Mouse (Mus musculus): Measurements from ENCODE around the gene Rad51b. TPM values are rescaled to one million over a fixed set of nuclear protein-coding genes. Genes with fewer than 3 reads are reported as not detected.

Gene Rad51b
- polyA plus RNA-seq, 1 experiment from 2014 or later: 6.5 TPM

DNA sequence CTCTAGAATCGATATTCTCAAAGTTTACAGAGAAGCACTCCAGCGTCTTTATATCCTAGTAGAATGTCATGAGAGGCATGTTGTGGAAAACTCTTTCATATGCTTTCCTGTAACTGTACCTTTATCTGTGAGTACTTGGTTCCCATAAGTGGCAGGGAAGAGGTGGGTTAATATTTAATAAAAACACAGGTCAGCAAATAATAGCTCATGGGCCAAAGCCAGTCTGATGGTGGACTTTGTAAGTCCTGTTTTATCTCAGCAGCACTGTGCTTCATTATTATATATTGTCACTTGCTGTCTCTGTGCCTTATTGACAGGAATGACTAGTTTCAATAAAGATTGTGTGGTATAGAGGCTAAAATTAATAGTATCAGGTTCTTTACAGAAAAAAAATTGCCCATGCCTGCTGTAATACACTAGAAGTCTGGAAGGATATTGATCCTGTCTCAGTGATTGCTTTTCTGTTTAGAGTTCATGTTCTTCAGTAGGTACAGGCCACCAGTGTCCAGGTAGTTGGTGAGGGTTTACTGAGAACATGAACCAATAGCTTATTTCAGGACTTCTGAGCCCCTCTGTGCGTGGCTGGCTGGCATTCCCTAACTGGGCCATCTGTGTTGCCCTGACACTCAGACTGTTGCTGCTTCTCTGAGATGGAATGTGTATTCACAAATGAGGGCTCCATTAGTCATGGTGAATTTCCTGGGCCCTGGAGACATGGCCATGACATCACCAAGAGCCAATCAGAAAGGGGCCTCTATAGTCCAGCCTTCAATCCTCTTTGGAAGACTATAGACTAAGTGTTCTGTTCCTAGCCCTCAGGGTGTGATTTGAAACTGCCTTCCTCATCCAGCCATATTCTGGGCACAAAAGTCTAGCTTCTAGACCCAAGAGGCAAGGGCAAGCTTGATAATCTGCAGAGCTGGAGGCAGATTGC is 206.8 kb downstream of the Rad51b start:
- no peak overlapping the region for H3K9ac ChIP-seq (ENCODE audit: low read depth, low read length)
- H3K9me3 ChIP-seq (ENCODE audit: control insufficient read depth, low read length): no peaks in the 10 kb centered on the region
- 62% methylated on average over 3 of the region's 3 CpGs for WGBS

DNA sequence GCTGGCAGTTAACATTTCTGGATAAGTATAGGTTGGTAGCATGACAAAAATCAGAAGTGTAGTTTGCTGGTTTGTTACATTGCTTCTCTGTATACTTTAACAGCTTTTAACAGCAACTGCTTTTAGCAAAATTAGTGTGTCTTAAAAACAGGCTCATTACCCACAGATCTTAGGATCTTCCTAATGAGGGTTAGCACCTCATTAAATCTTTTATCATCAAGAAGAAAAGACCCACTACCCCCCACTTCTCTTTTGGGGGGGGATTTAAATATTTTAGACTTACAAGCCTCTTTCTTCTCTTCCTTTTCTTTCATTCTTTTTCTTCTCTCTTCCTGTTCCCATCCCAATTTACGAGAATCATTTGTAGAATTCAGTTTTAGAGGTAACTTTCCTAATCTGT is 207.6 kb downstream of the Rad51b start:
- H3K4me2 ChIP-seq (replicated peaks; ENCODE audit: low read depth, low read length): no peak overlapping the region
- H3K9me3 ChIP-seq (ENCODE audit: control insufficient read depth, low read length): no peaks in the 10 kb centered on the region
- no peaks in the 10 kb centered on the region for H3K36me3 ChIP-seq (ENCODE audit: control insufficient read depth, insufficient read depth, low read length)
- no peaks in the 10 kb centered on the region for H3K27me3 ChIP-seq (ENCODE audit: control insufficient read depth, insufficient read depth, low read length)
- 70% methylated on average over 1 of the region's 1 CpGs for WGBS
- H3K4me3 ChIP-seq (ENCODE audit: low read depth, low read length): no peak overlapping the region
- H3K9ac ChIP-seq (ENCODE audit: low read depth, low read length): no peak overlapping the region
- ATAC-seq (ENCODE audit: low FRiP score) (no peak), DNase-seq (ENCODE audit: low spot score) (no peak)
- no peaks in the 10 kb centered on the region for H3K4me1 ChIP-seq (replicated peaks; ENCODE audit: control insufficient read depth, insufficient read depth, low read length)
- peak overlapping the region; percentile 63; the same call in 1 of the 2 replicates for H3K27ac ChIP-seq (ENCODE audit: low read depth, low read length)

More for the DNA sequence above, 206.8 kb downstream of the Rad51b start:
- H3K4me2 ChIP-seq (replicated peaks; ENCODE audit: low read depth, low read length): no peak overlapping the region
- H3K27me3 ChIP-seq (ENCODE audit: control insufficient read depth, insufficient read depth, low read length): no peaks in the 10 kb centered on the region
- no peak overlapping the region for H3K4me3 ChIP-seq (ENCODE audit: low read depth, low read length)
- ATAC-seq (ENCODE audit: low FRiP score) (peak; percentile 98), DNase-seq (ENCODE audit: low spot score) (peak; percentile 80)
- no peaks in the 10 kb centered on the region for H3K4me1 ChIP-seq (replicated peaks; ENCODE audit: control insufficient read depth, insufficient read depth, low read length)
- no peaks in the 10 kb centered on the region for H3K36me3 ChIP-seq (ENCODE audit: control insufficient read depth, insufficient read depth, low read length)
- H3K27ac ChIP-seq (ENCODE audit: low read depth, low read length): peak overlapping the region; percentile 63; the same call in 1 of the 2 replicates

DNA sequence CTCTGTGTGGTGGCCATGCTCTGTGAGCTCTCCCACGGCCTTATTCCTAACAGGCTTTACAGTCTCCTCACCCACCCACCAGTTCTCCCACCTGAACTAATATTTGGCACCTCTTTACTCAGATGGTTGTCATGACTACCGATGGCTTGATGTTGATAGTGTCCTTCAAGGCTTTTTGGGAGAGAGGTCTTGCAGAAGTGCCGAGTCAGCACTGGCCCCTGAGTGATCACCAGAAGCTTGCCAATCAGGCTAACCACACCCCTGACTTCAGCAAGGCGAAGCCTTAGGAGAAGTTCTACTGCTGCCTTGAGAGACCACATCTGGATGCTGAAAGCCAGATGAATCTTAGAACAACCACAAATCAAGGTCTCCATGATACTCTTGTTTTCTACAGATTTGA is 209.3 kb downstream of the Rad51b start:
- ATAC-seq (ENCODE audit: low FRiP score) (no peak), DNase-seq (ENCODE audit: low spot score) (no peak)
- no peaks in the 10 kb centered on the region for H3K36me3 ChIP-seq (ENCODE audit: control insufficient read depth, insufficient read depth, low read length)
- H3K4me2 ChIP-seq (replicated peaks; ENCODE audit: low read depth, low read length): no peak overlapping the region
- H3K9ac ChIP-seq (ENCODE audit: low read depth, low read length): no peak overlapping the region
- H3K27ac ChIP-seq (ENCODE audit: low read depth, low read length): no peak overlapping the region
- WGBS: 75% methylated on average over 4 of the region's 4 CpGs
- H3K9me3 ChIP-seq (ENCODE audit: control insufficient read depth, low read length): no peaks in the 10 kb centered on the region
- H3K4me3 ChIP-seq (ENCODE audit: low read depth, low read length): no peak overlapping the region
- H3K4me1 ChIP-seq (replicated peaks; ENCODE audit: control insufficient read depth, insufficient read depth, low read length): no peaks in the 10 kb centered on the region
- H3K27me3 ChIP-seq (ENCODE audit: control insufficient read depth, insufficient read depth, low read length): no peaks in the 10 kb centered on the region

DNA sequence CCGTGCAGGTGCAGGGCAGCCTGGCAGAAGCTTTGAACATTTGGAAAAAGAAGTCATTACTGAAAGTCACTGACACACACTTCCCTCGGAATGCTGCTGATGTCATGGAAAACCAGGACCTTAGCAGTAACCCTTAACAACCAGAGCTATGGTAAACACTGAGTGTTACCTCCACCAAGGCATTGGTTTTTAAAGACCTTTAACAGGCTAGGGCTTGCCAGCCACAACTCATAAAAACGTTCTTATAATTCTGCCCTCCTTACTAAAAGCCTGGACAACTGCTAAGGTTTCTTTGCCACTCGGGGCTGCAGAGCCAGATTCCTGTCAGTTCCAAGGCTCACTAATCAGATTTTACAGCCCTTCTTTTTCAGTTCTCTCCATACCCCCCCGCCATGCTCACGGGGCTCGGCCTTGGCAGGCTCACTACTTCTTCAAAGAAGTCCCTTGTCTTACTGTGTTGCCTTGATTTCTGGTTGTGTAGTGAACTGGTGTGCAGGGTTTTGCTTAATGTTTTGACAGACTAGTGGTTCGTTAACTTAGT is 210.1 kb downstream of the Rad51b start:
- H3K4me1 ChIP-seq (replicated peaks; ENCODE audit: control insufficient read depth, insufficient read depth, low read length): 0 out of 2 replicates have a peak, but pooled peaks cover 2% of the 10 kb centered on the region
- no peak for DNase-seq (ENCODE audit: low spot score)
- 56% methylated on average over 8 of the region's 8 CpGs for WGBS

DNA sequence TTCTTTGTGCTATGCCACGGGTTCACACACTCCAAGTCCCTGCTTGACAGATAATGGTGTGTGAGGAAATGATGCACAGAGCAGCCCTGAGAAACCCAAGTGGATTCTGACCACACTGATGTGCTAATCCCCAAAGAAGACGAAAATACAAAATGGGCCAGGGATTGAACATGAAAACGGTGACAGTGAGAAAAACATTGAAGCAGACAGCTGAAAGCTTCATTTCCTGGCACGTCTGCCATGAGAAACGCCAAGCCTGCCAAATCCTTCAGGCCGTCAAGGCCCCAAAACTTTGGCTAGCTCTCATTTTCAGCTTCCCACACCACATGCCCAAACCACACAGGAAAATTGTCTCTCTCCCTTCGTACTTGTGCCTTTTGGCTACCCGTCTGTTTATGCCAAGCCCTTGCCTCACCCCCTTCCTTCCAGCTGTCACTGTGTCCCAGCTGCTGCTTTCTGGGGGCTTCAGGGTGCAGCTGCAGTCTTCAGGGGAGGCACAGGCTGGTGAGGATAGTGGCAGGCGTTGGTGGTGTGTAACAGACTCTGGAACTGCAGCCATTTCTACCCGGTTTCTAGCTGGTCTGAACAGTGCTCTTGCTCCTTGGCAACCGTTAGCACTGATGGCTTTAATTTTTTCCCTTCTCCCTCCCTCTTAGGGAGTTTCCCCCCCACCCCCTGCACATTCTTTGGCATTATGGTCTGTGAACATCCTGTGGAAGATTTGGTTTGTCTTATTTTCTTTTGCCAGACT is 214.5 kb downstream of the Rad51b start:
- 59% methylated on average over 11 of the region's 11 CpGs for WGBS
- no peak for ATAC-seq (ENCODE audit: low FRiP score)
- no peak overlapping the region for H3K9ac ChIP-seq (ENCODE audit: low read depth, low read length)
- H3K4me3 ChIP-seq (ENCODE audit: low read depth, low read length): no peak overlapping the region
- no peaks in the 10 kb centered on the region for H3K36me3 ChIP-seq (ENCODE audit: control insufficient read depth, insufficient read depth, low read length)
- H3K4me2 ChIP-seq (replicated peaks; ENCODE audit: low read depth, low read length): no peak overlapping the region
- H3K27me3 ChIP-seq (ENCODE audit: control insufficient read depth, insufficient read depth, low read length): no peaks in the 10 kb centered on the region
- DNase-seq (ENCODE audit: low spot score): no peak
- H3K9me3 ChIP-seq (ENCODE audit: control insufficient read depth, low read length): no peaks in the 10 kb centered on the region
- H3K27ac ChIP-seq (ENCODE audit: low read depth, low read length): no peak overlapping the region
- H3K4me1 ChIP-seq (replicated peaks; ENCODE audit: control insufficient read depth, insufficient read depth, low read length): 0 out of 2 replicates have a peak, but pooled peaks cover 2% of the 10 kb centered on the region

More for the DNA sequence above, 210.1 kb downstream of the Rad51b start:
- Histone ChIP-seq H3K27me3 (ENCODE audit: control insufficient read depth, insufficient read depth, low read length) (no peaks in the 10 kb centered on the region), H3K9ac (ENCODE audit: low read depth, low read length) (no peak overlapping the region), H3K9me3 (ENCODE audit: control insufficient read depth, low read length) (no peaks in the 10 kb centered on the region), H3K4me2 (replicated peaks; ENCODE audit: low read depth, low read length) (no peak overlapping the region), H3K36me3 (ENCODE audit: control insufficient read depth, insufficient read depth, low read length) (no peaks in the 10 kb centered on the region), H3K27ac (ENCODE audit: low read depth, low read length) (peak overlapping the region; percentile 12; the same call in 1 of the 2 replicates), H3K4me3 (ENCODE audit: low read depth, low read length) (no peak overlapping the region)
- ATAC-seq (ENCODE audit: low FRiP score): no peak

DNA sequence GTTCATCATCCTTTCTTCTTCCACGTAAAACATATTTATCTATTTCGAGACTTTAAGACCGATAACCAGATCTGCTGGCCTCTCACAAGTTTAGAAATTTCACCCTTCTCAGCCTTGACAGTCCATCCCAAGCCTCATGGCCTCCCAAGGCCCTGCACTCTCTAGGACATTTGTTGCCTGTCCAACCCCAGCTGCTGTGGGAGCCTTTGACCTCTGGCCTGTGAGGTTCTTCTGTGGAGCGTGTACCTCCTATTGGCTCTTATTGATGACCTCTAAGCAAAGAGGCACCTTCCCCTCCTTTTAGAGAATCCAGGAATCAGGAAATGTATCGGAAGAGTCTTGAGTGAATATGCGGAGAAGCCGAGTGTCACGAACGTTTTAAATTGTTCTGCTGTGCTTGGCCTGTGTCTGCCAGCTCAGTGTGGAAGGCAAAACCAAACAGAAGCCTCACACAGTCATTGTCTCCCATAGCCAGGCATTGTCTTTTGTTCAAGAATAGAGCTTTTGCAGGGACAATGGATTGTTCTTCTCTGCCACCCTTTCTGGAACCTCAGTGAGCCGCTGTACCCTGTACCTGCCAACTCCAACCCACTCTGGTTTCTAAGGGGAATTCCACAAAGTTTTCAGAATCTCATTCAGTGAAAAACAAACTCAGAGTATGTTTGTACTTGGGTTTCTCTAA is 215.3 kb downstream of the Rad51b start:
- ATAC-seq (ENCODE audit: low FRiP score) (no peak), DNase-seq (ENCODE audit: low spot score) (no peak)
- Histone ChIP-seq H3K36me3 (ENCODE audit: control insufficient read depth, insufficient read depth, low read length) (no peaks in the 10 kb centered on the region), H3K27ac (ENCODE audit: low read depth, low read length) (no peak overlapping the region), H3K4me1 (replicated peaks; ENCODE audit: control insufficient read depth, insufficient read depth, low read length) (0 out of 2 replicates have a peak, but pooled peaks cover 2% of the 10 kb centered on the region), H3K9ac (ENCODE audit: low read depth, low read length) (no peak overlapping the region), H3K4me2 (replicated peaks; ENCODE audit: low read depth, low read length) (no peak overlapping the region), H3K4me3 (ENCODE audit: low read depth, low read length) (no peak overlapping the region), H3K9me3 (ENCODE audit: control insufficient read depth, low read length) (no peaks in the 10 kb centered on the region), H3K27me3 (ENCODE audit: control insufficient read depth, insufficient read depth, low read length) (no peaks in the 10 kb centered on the region)
- 52% methylated on average over 10 of the region's 10 CpGs for WGBS

DNA sequence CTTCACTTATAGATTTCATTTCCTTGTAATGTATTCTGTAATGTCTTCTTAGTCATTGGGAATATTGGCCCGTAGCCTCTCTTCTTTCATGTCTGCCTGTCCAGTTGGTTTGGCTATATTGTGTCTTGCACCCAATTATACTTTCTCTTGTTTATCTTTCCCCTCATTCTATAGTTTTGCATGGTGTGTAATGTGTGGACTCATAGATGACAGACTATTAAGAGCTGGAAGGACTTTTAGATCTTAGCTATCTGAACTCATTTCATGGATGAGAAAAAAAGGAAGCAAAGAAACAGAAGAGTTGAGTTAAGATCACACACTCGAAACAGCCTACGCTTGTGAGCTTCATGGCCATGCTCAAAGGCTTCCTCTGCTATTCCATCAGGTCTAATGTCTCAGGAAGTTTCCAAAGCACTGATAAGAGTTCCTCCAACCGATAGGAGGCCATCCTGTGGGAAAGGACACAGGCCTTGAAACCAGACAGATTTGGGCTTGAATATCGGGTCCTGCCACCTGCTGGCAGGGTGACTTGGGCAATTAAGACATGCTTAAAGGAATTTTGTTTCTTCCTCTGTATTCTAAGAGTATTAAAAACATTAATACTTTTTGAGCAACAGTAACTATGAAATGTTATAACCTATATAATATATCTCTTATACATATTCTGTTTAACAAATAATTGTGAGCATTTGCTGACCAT is 216.1 kb downstream of the Rad51b start:
- no peaks in the 10 kb centered on the region for H3K9me3 ChIP-seq (ENCODE audit: control insufficient read depth, low read length)
- no peak overlapping the region for H3K4me3 ChIP-seq (ENCODE audit: low read depth, low read length)
- H3K36me3 ChIP-seq (ENCODE audit: control insufficient read depth, insufficient read depth, low read length): no peaks in the 10 kb centered on the region
- no peak overlapping the region for H3K9ac ChIP-seq (ENCODE audit: low read depth, low read length)
- ATAC-seq (ENCODE audit: low FRiP score) (no peak), DNase-seq (ENCODE audit: low spot score) (no peak)
- WGBS: 92% methylated on average over 5 of the region's 5 CpGs
- H3K27me3 ChIP-seq (ENCODE audit: control insufficient read depth, insufficient read depth, low read length): no peaks in the 10 kb centered on the region
- 0 out of 2 replicates have a peak, but pooled peaks cover 2% of the 10 kb centered on the region for H3K4me1 ChIP-seq (replicated peaks; ENCODE audit: control insufficient read depth, insufficient read depth, low read length)
- H3K4me2 ChIP-seq (replicated peaks; ENCODE audit: low read depth, low read length): no peak overlapping the region
- H3K27ac ChIP-seq (ENCODE audit: low read depth, low read length): no peak overlapping the region

DNA sequence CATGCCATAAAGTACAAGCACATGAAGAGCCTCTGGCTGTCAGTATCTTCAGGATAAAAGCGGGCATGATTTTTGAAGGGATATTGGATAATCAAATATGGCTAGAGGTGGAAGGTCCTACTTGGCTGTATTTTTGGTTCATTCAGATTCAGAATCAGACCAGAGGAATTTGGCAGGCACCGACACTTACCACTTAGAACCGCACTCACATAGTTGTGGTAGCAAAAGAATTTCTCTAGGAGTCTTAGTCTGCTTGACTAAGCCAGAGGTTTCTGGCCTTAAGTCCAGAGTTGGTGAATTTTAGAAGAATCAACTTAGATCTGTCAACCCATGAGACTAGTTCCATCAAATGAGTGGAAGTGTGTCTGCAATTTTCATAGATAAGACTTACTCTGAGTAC is 217.6 kb downstream of the Rad51b start:
- Histone ChIP-seq H3K4me3 (ENCODE audit: low read depth, low read length) (no peak overlapping the region), H3K4me1 (replicated peaks; ENCODE audit: control insufficient read depth, insufficient read depth, low read length) (0 out of 2 replicates have a peak, but pooled peaks cover 2% of the 10 kb centered on the region), H3K36me3 (ENCODE audit: control insufficient read depth, insufficient read depth, low read length) (no peaks in the 10 kb centered on the region), H3K4me2 (replicated peaks; ENCODE audit: low read depth, low read length) (no peak overlapping the region), H3K27ac (ENCODE audit: low read depth, low read length) (no peak overlapping the region), H3K27me3 (ENCODE audit: control insufficient read depth, insufficient read depth, low read length) (no peaks in the 10 kb centered on the region), H3K9me3 (ENCODE audit: control insufficient read depth, low read length) (no peaks in the 10 kb centered on the region), H3K9ac (ENCODE audit: low read depth, low read length) (no peak overlapping the region)
- 92% methylated on average over 3 of the region's 3 CpGs for WGBS
- ATAC-seq (ENCODE audit: low FRiP score) (no peak), DNase-seq (ENCODE audit: low spot score) (no peak)

All from hindbrain, embryonic 11.5 days (tissue).